Mouse (Mus musculus): ENCODE results near the gene Srsf3.
A peak's percentile ranks its signal among the peaks of the same experiment; 100 is the strongest.
"Not testable (repeated sequence)": the region's sequence is repeated elsewhere in the genome, so short reads cannot be mapped to it uniquely, and the experiment has no call there.

The Srsf3 gene

GRCm38 (mm10) chr17:29065971-29066370 is 33.5 kb downstream of the Srsf3 start:
- no peak for DNase-seq

GRCm38 (mm10) chr17:29067416-29067815 is 35.0 kb downstream of the Srsf3 start:
- DNase-seq = not testable (repeated sequence)

GRCm38 (mm10) chr17:29067847-29068246 is 35.4 kb downstream of the Srsf3 start:
- DNase-seq = no peak

- no peak for DNase-seq
Observed at GRCm38 (mm10) chr17:29069063-29069462, 36.6 kb downstream of the Srsf3 start.

GRCm38 (mm10) chr17:29071820-29072219 is 39.4 kb downstream of the Srsf3 start:
- no peak for DNase-seq

GRCm38 (mm10) chr17:29072701-29073307 is 40.4 kb downstream of the Srsf3 start:
- no peak for DNase-seq

GRCm38 (mm10) chr17:29073313-29073712 is 40.9 kb downstream of the Srsf3 start:
- DNase-seq = no peak

GRCm38 (mm10) chr17:29074085-29074484 is 41.7 kb downstream of the Srsf3 start:
- no peak for DNase-seq

GRCm38 (mm10) chr17:29076235-29076634 is 43.8 kb downstream of the Srsf3 start:
- no peak for DNase-seq

- peak; percentile 61 for DNase-seq
Observed at GRCm38 (mm10) chr17:29077786-29078509, 45.5 kb downstream of the Srsf3 start.

GRCm38 (mm10) chr17:29078519-29079383 is 46.3 kb downstream of the Srsf3 start:
- peak; percentile 85 for DNase-seq

- DNase-seq = no peak
Observed at GRCm38 (mm10) chr17:29080758-29081617, 48.6 kb downstream of the Srsf3 start.

GRCm38 (mm10) chr17:29081618-29082381 is 49.4 kb downstream of the Srsf3 start:
- peak; percentile 48 for DNase-seq

- no peak for DNase-seq
Observed at GRCm38 (mm10) chr17:29083586-29083985, 51.2 kb downstream of the Srsf3 start.

GRCm38 (mm10) chr17:29084656-29085055 is 52.2 kb downstream of the Srsf3 start:
- DNase-seq = no peak

GRCm38 (mm10) chr17:29085266-29085665 is 52.8 kb downstream of the Srsf3 start:
- DNase-seq = no peak

GRCm38 (mm10) chr17:29086916-29087315 is 54.5 kb downstream of the Srsf3 start:
- DNase-seq = no peak

- no peak for DNase-seq
Observed at GRCm38 (mm10) chr17:29090776-29091175, 58.3 kb downstream of the Srsf3 start, which contains the start of gene Cdkn1a. Cdkn1a (plus strand) TSS chr17:29090976.

GRCm38 (mm10) chr17:29091348-29091944 is 59.0 kb downstream of the Srsf3 start:
- DNase-seq = no peak

GRCm38 (mm10) chr17:29092497-29092896 is 60.1 kb downstream of the Srsf3 start:
- no peak for DNase-seq
